Mouse (Mus musculus): ENCODE measurements around the gene Kntc1. TPM values are rescaled to one million over a fixed set of nuclear protein-coding genes. Genes with fewer than 3 reads are reported as not detected.

Gene Kntc1
- polyA plus RNA-seq, 1 experiment from 2014 or later: 12.9 TPM

DNA sequence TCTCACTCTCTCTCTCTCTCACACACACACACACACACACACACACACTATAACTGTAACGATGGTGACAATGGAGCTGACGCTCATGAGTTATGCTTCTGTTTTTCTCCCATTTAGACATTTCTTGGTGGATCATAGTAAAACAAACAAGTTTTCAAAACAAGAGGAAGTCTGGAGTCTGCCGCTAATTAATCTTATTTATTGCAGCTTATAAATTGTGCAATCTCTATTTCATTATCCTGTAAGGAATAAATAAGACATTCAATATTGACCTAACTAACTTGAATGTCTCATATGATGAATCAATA is 71.7 kb downstream of the Kntc1 start:
- H3K4me1 ChIP-seq (ENCODE audit: control insufficient read depth, insufficient read depth, low read length): no peaks in the 10 kb centered on the region
- H3K4me3 ChIP-seq (ENCODE audit: low read depth, low read length): no peak overlapping the region
- 94% methylated on average over 3 of the region's 3 CpGs for WGBS
- H3K9ac ChIP-seq (ENCODE audit: low read length): no peak overlapping the region
- H3K27ac ChIP-seq (ENCODE audit: low read depth, low read length): no peak overlapping the region
- ATAC-seq (no peak), DNase-seq (ENCODE audit: low spot score) (no peak)
- no peaks in the 10 kb centered on the region for H3K27me3 ChIP-seq (replicated peaks; ENCODE audit: control insufficient read depth, insufficient read depth, low read length)
- no peaks in the 10 kb centered on the region for H3K9me3 ChIP-seq (replicated peaks; ENCODE audit: control insufficient read depth, low read length)
- H3K36me3 ChIP-seq (ENCODE audit: control insufficient read depth, insufficient read depth, low read length): peaks cover 31% of the 10 kb centered on the region
- no peak overlapping the region for H3K4me2 ChIP-seq (ENCODE audit: low read length)

- Histone ChIP-seq H3K9me3 (replicated peaks; ENCODE audit: control insufficient read depth, low read length) (no peaks in the 10 kb centered on the region), H3K9ac (ENCODE audit: low read length) (no peak overlapping the region), H3K4me3 (ENCODE audit: low read depth, low read length) (no peak overlapping the region), H3K27ac (ENCODE audit: low read depth, low read length) (no peak overlapping the region), H3K36me3 (ENCODE audit: control insufficient read depth, insufficient read depth, low read length) (peaks cover 31% of the 10 kb centered on the region), H3K27me3 (replicated peaks; ENCODE audit: control insufficient read depth, insufficient read depth, low read length) (no peaks in the 10 kb centered on the region), H3K4me1 (ENCODE audit: control insufficient read depth, insufficient read depth, low read length) (no peaks in the 10 kb centered on the region), H3K4me2 (ENCODE audit: low read length) (no peak overlapping the region)
- ATAC-seq (no peak), DNase-seq (ENCODE audit: low spot score) (peak; percentile 50)
- 42% methylated on average over 7 of the region's 7 CpGs for WGBS
Measured at GRCm38 (mm10) chr5:123822706-123823105, 73.2 kb downstream of the Kntc1 start.

- no peak overlapping the region for H3K9ac ChIP-seq (ENCODE audit: low read length)
- H3K4me2 ChIP-seq (ENCODE audit: low read length): no peak overlapping the region
- no peak overlapping the region for H3K4me3 ChIP-seq (ENCODE audit: low read depth, low read length)
- no peaks in the 10 kb centered on the region for H3K4me1 ChIP-seq (ENCODE audit: control insufficient read depth, insufficient read depth, low read length)
- no peaks in the 10 kb centered on the region for H3K36me3 ChIP-seq (ENCODE audit: control insufficient read depth, insufficient read depth, low read length)
- no peak overlapping the region for H3K27ac ChIP-seq (ENCODE audit: low read depth, low read length)
- ATAC-seq (no peak), DNase-seq (ENCODE audit: low spot score) (no peak)
- no peaks in the 10 kb centered on the region for H3K9me3 ChIP-seq (replicated peaks; ENCODE audit: control insufficient read depth, low read length)
- H3K27me3 ChIP-seq (replicated peaks; ENCODE audit: control insufficient read depth, insufficient read depth, low read length): no peaks in the 10 kb centered on the region
- WGBS: 92% methylated on average over 6 of the region's 6 CpGs
Measured at GRCm38 (mm10) chr5:123827659-123828091, 78.2 kb downstream of the Kntc1 start.

GRCm38 (mm10) chr5:123832309-123832708 is 82.8 kb downstream of the Kntc1 start:
- no peak for ATAC-seq
- WGBS: 93% methylated on average over 7 of the region's 7 CpGs
- DNase-seq (ENCODE audit: low spot score): no peak
- Histone ChIP-seq H3K9ac (ENCODE audit: low read length) (no peak overlapping the region), H3K27me3 (replicated peaks; ENCODE audit: control insufficient read depth, insufficient read depth, low read length) (no peaks in the 10 kb centered on the region), H3K4me3 (ENCODE audit: low read depth, low read length) (no peak overlapping the region), H3K9me3 (replicated peaks; ENCODE audit: control insufficient read depth, low read length) (no peaks in the 10 kb centered on the region), H3K4me2 (ENCODE audit: low read length) (no peak overlapping the region), H3K36me3 (ENCODE audit: control insufficient read depth, insufficient read depth, low read length) (no peaks in the 10 kb centered on the region), H3K4me1 (ENCODE audit: control insufficient read depth, insufficient read depth, low read length) (no peaks in the 10 kb centered on the region), H3K27ac (ENCODE audit: low read depth, low read length) (no peak overlapping the region)

- Histone ChIP-seq H3K27me3 (replicated peaks; ENCODE audit: control insufficient read depth, insufficient read depth, low read length) (no peaks in the 10 kb centered on the region), H3K4me1 (ENCODE audit: control insufficient read depth, insufficient read depth, low read length) (no peaks in the 10 kb centered on the region), H3K36me3 (ENCODE audit: control insufficient read depth, insufficient read depth, low read length) (no peaks in the 10 kb centered on the region), H3K4me3 (ENCODE audit: low read depth, low read length) (no peak overlapping the region), H3K9ac (ENCODE audit: low read length) (no peak overlapping the region), H3K4me2 (ENCODE audit: low read length) (no peak overlapping the region), H3K27ac (ENCODE audit: low read depth, low read length) (no peak overlapping the region), H3K9me3 (replicated peaks; ENCODE audit: control insufficient read depth, low read length) (no peaks in the 10 kb centered on the region)
- DNase-seq (ENCODE audit: low spot score): no peak
- WGBS: 89% methylated on average over 3 of the region's 3 CpGs
- no peak for ATAC-seq
Measured at GRCm38 (mm10) chr5:123834836-123835235, 85.3 kb downstream of the Kntc1 start.

GRCm38 (mm10) chr5:123837371-123837770 is 87.9 kb downstream of the Kntc1 start:
- ATAC-seq (no peak), DNase-seq (ENCODE audit: low spot score) (no peak)
- H3K27me3 ChIP-seq (replicated peaks; ENCODE audit: control insufficient read depth, insufficient read depth, low read length): no peaks in the 10 kb centered on the region
- 53% methylated on average over 4 of the region's 4 CpGs for WGBS
- no peak overlapping the region for H3K27ac ChIP-seq (ENCODE audit: low read depth, low read length)
- no peaks in the 10 kb centered on the region for H3K36me3 ChIP-seq (ENCODE audit: control insufficient read depth, insufficient read depth, low read length)
- H3K9me3 ChIP-seq (replicated peaks; ENCODE audit: control insufficient read depth, low read length): no peaks in the 10 kb centered on the region
- H3K9ac ChIP-seq (ENCODE audit: low read length): no peak overlapping the region
- H3K4me2 ChIP-seq (ENCODE audit: low read length): no peak overlapping the region
- no peaks in the 10 kb centered on the region for H3K4me1 ChIP-seq (ENCODE audit: control insufficient read depth, insufficient read depth, low read length)
- H3K4me3 ChIP-seq (ENCODE audit: low read depth, low read length): no peak overlapping the region

DNA sequence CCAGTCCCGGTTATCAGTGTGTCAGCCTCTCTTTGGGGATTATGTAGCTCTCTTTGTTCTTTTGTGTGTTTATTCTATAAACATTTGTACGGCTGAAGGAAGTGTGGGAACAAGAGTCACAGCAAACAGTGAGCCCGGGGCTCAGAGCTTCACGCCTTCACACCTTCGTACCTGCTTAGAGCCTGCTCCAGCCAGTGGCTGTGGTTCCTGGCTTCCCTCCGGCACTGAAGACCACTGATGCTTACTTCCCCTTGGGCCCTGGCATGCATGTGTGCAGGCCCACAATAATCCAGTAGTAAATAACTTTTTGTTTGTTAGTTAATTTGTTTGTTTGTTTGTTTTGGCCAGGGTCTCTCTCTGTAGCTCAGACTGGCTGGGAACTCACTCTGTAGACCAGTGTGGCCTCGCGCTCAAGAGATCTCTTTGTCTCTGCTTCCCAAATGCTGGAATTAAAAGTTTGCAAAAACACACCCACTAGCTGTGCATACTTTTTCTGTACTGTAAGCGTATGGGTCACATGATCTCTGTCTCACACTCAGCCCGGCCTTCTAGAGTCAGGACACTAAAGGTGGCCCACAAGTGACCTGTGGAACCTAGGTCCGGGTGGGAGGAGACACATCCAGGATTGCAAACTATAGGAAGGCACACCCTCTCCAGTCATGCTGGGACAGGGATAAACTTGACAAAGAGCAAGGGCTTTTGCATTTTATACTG is 92.9 kb downstream of the Kntc1 start:
- H3K4me1 ChIP-seq (ENCODE audit: control insufficient read depth, insufficient read depth, low read length): no peaks in the 10 kb centered on the region
- H3K36me3 ChIP-seq (ENCODE audit: control insufficient read depth, insufficient read depth, low read length): no peaks in the 10 kb centered on the region
- 67% methylated on average over 11 of the region's 11 CpGs for WGBS
- no peak for ATAC-seq
- DNase-seq (ENCODE audit: low spot score): no peak
- H3K4me3 ChIP-seq (ENCODE audit: low read depth, low read length): no peak overlapping the region
- no peak overlapping the region for H3K4me2 ChIP-seq (ENCODE audit: low read length)
- H3K9me3 ChIP-seq (replicated peaks; ENCODE audit: control insufficient read depth, low read length): no peaks in the 10 kb centered on the region
- H3K27me3 ChIP-seq (replicated peaks; ENCODE audit: control insufficient read depth, insufficient read depth, low read length): no peaks in the 10 kb centered on the region
- no peak overlapping the region for H3K27ac ChIP-seq (ENCODE audit: low read depth, low read length)
- no peak overlapping the region for H3K9ac ChIP-seq (ENCODE audit: low read length)

GRCm38 (mm10) chr5:123842935-123843282 is 93.4 kb downstream of the Kntc1 start:
- ATAC-seq (no peak), DNase-seq (ENCODE audit: low spot score) (no peak)
- Histone ChIP-seq H3K9me3 (replicated peaks; ENCODE audit: control insufficient read depth, low read length) (no peaks in the 10 kb centered on the region), H3K27ac (ENCODE audit: low read depth, low read length) (no peak overlapping the region), H3K4me1 (ENCODE audit: control insufficient read depth, insufficient read depth, low read length) (no peaks in the 10 kb centered on the region), H3K27me3 (replicated peaks; ENCODE audit: control insufficient read depth, insufficient read depth, low read length) (no peaks in the 10 kb centered on the region), H3K36me3 (ENCODE audit: control insufficient read depth, insufficient read depth, low read length) (no peaks in the 10 kb centered on the region), H3K4me2 (ENCODE audit: low read length) (no peak overlapping the region), H3K9ac (ENCODE audit: low read length) (no peak overlapping the region), H3K4me3 (ENCODE audit: low read depth, low read length) (no peak overlapping the region)
- WGBS: 65% methylated on average over 3 of the region's 3 CpGs

DNA sequence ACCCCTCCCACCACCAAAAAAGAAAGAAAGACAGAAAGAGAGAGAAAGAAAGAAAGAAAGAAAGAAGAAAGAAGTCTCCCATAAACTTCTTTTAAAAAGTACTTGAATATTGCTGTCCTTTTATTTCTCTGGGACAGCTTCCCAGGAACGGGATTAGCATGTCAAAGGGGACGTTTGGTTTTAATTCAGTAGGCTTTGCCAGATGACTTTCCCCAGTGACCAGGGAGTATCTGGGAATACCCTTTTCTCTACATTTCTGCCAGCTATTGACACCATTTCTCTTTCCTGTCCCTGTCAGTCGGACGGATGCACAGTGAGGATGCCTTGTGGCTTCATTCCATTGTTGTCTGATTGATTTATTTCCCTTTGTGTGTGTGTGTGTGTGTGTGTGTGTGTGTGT is 94.3 kb downstream of the Kntc1 start:
- Histone ChIP-seq H3K4me3 (ENCODE audit: low read depth, low read length) (no peak overlapping the region), H3K4me1 (ENCODE audit: control insufficient read depth, insufficient read depth, low read length) (no peaks in the 10 kb centered on the region), H3K4me2 (ENCODE audit: low read length) (no peak overlapping the region), H3K36me3 (ENCODE audit: control insufficient read depth, insufficient read depth, low read length) (no peaks in the 10 kb centered on the region), H3K27me3 (replicated peaks; ENCODE audit: control insufficient read depth, insufficient read depth, low read length) (no peaks in the 10 kb centered on the region), H3K9ac (ENCODE audit: low read length) (no peak overlapping the region), H3K27ac (ENCODE audit: low read depth, low read length) (no peak overlapping the region), H3K9me3 (replicated peaks; ENCODE audit: control insufficient read depth, low read length) (no peaks in the 10 kb centered on the region)
- DNase-seq (ENCODE audit: low spot score) (no peak), ATAC-seq (no peak)
- WGBS: 45% methylated on average over 4 of the region's 4 CpGs

Measured in forebrain, embryonic 14.5 days (tissue).